Mouse (Mus musculus): ENCODE results near the gene Ccdc194.
A peak's percentile ranks its signal among the peaks of the same experiment; 100 is the strongest.

Ccdc194 gene

DNA sequence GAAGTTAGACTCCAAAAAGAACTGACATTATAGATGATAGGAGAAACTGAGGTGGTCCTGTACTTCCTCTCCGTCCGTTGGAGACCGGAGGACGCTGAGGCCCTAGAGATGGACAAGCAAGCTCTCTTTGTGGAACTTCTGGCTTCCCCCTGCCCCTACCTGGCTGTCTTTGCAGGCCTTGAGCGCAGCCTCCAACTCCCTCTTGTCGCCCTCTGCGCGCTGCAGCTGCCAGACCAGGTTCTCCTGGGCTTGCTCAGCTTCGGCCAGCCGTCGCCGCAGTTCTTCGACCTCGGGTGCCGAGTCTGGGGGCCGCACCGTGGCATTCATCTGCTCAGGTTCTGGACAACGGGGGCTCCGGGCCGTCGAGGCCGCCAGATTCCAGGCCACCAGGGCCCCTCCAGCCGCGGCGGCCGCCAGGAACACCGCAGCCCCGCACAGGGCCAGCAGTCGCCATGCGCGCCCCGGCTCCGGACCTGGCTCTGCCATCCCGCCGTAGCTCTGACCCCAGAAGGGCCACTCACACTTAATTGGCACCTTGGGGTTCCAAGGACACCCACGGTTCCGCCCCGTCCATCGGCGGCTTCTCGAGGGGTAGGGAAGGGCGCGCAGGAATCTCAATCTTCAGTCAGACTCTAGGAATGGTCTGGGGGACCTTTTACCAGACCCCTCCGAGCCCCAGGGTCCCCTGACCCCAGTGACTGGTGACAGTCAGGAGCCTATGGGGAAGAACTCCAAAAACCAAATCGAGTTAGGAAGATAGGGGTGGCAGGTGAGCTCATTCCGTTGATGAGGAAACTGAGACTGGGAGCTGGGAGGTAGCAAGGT, at the start of gene Ccdc194:
TSS of gene Ccdc194 (minus strand) at position 486 of the 825 bp plus-strand sequence.
- no peak for DNase-seq (ENCODE audit: low spot score)

DNA sequence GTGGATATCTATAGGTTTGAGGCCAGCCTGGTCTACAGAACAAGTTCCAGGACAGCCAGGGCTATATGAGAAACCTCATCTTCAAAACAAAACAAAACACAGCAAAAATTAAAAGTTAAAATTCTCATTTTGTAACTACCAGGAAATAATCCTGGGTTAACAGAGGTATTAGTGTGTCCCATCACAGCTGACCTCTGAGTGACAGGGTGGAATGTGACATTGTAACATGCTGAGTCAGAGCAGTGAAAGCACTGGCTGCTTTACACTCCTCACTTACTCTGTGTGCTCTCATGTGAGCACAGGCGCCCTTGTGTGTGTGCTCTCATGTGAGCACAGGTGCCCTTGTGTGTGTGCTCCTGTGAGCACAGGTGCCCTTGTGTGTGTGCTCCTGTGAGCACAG, 49.5 kb upstream of the Ccdc194 start:
- DNase-seq (ENCODE audit: low spot score), result no peak

DNA sequence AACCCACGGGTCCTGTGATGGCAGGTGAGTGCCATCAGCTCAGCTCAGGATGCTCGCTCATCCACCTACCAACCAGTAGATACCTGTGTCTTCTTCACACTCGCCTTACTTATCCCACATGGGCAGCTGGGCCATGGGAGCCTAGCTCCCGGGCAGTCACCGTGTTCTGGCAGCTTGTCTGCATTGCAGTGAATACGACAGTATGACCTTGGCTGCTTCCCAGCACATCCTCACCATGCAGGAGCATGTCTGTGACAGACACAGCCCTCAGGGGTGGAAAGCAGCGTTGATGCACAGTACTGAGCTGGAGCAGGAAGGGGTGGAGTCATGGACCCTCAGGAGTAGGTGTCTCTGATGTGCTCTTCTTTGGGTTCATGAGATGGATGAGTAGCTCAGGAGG, 48.9 kb upstream of the Ccdc194 start:
- DNase-seq (ENCODE audit: low spot score), result no peak

DNA sequence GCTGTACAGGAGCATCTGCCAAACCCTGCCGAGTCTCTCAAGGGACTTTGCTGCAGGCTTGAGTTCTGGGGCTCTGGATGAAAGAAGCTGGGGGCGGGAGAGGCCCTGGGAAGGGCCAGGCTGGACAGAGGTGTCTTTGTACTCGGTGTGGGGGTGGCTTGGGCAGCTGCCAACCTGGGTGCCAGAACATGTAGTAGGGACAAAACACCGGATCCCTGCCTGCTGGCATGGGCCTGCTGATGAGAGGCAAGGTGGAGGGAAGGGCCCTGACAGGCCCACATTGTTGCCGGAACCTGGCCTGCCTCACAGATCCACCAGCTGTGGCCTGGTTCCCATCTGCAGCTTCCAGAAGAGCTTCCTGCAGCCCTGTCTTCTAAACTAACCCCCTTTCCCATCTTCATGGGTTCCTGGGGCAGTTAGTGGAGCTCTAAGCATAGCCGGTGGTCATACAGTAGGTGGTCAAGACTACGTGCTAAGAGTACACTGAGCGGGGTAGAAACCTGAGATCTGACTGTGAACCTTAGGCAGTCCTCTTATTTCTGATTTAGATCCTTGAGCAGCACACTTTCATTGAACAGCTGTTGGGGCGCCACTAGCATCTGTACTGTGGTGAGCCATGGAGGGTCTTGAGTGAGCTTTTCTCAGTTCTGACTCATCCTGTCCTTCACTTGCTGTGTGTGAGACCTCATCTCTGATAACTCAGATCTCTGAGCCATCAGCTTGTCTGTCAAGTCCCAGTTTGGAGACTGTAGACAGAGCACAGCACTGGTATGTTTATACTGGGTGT, 47.5 kb upstream of the Ccdc194 start:
- peak; percentile 94 for DNase-seq (ENCODE audit: low spot score)

DNA sequence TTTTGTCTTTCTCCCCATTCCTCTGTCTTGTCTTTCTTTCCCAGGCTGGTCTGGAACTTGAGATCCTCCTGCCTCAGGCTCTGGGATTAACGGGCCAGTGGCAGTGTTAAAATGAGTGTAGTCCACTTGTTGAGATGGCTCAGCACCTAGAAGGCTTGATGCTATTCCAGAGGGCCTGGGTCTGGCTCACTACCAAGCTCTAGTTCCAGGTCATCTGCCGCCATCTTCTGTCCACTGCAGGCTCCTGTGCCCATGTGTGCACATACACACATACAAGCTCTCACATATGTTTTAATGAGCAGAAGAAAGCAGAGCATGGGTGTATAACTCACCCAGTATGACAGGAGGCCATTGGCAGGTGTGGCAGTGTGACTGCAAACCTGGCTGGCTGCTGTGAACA, 46.6 kb upstream of the Ccdc194 start:
- DNase-seq (ENCODE audit: low spot score), result no peak

DNA sequence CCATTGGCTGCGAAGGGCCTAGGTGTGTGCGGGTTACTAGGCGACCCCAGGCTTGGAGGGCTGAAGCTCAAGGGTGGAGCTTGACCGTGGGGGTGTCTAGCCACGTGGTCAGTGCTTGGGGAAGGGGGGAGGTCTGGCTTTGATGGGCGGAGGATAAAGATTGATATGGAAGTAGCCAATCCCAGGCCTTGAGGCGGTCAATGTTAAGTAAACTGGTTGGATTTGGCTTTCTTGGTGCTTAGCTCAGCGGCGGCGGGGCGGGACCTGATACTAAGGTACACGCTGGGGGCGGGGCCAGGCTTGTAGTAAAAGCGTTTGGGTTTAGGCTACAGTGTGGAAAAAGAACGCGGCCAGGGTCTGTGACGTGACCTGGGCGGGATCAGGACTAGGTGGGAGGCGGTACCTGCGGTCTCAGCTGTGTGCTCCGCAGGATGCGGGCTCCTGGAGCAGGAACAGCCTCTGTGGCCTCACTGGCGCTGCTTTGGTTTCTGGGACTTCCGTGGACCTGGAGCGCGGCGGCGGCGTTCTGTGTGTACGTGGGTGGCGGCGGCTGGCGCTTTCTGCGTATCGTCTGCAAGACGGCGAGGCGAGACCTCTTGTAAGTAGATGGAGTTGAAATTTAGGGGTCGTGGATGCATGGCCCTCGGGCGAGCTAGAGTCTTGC, 44.9 kb upstream of the Ccdc194 start:
- peak; percentile 98 for DNase-seq (ENCODE audit: low spot score)

DNA sequence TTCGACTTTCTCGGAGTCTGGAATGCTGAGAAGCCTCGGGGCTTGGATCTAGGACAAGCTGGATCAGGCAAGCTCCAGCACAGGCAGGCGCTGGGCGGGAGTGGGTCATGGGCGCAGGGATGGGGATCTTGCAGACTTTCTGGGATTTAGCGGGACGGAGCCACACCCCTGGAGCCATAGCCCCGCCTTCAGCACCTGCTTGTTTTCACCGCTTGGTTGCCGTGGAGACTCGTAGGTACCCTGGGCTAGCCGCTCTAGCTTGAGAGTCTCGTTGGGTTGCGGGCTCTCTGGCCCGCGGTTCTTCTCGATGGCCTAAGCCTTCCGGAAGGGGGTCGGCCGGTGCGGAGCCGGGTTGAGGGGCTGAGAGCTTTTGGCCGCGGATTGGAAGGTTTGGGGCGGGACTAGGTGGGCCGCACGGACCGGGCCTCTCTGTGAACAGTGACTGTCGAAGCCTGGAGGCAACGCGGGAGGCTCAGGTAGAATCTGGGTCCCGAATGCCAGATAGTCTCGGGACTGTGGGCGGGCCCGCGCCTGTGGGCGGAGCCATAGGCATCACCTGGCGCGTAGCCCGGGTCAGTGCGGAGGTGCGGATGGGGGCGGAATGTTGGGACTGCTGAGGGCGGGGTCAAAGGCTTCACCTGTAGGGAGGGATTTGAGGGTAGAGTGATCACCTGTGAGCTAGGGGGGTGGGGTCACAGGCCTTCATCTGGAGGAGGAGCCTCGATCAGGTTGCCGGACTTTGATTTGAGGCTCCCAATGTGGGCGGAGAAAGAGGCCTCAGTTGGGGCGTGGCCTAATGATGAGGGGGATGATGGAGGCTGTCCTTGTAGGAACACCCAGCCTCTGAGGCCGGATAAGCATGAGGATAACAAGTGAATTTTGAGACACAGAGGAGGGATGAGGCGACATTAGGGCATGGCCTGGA, 44.1 kb upstream of the Ccdc194 start:
- peak; percentile 93 for DNase-seq (ENCODE audit: low spot score)

DNA sequence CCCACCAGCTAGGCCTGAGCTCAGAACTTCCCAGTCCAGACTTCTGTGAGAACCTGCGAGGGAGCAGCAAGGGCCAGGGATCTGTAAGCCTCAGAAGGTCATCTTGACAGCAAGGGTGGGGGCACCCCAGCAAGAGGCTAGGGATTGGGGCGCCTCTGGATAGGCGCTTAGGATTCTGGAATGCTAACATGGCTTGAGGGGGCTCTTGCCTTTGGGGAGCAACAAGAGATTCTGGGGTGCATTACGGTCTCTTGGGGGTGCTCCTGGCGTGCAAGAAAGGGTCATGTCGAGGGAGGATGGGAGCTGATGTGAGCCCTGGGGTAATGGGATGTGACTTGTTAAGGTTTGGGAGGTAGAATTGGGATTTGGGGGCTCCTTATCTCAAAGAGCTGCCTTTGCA, 43.4 kb upstream of the Ccdc194 start:
- no peak for DNase-seq (ENCODE audit: low spot score)

DNA sequence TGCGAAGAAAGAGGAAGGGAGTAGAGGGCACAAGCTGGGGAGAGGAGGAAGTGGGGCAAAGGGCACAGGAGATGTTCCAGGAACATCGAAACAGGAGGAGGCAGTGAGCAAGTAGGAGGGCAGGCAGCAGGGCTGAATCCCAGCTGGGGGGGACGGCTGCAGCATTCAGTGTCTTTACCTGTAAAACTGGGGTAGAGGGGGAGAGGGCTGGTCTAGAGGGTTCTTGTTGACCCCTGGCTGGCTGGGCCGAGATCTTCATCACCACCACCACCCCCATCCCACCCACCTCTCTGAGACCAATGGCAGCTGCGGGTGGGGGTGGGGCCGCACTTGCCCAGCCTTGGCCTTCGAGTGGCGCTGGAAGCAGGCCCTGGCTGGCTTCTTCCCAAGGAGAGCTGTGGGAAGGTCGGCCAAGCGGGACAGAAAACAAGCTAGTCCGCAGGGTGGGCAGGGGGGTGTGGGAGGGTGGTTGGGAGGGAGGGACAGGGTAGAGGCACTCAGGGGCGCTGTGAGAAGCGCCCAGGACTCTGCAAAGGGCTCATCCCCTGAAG, 43.0 kb upstream of the Ccdc194 start, which contains the start of gene Slc27a1:
TSS of gene Slc27a1 (plus strand) at position 496 of the 551 bp plus-strand sequence.
- DNase-seq (ENCODE audit: low spot score), result peak; percentile 92

DNA sequence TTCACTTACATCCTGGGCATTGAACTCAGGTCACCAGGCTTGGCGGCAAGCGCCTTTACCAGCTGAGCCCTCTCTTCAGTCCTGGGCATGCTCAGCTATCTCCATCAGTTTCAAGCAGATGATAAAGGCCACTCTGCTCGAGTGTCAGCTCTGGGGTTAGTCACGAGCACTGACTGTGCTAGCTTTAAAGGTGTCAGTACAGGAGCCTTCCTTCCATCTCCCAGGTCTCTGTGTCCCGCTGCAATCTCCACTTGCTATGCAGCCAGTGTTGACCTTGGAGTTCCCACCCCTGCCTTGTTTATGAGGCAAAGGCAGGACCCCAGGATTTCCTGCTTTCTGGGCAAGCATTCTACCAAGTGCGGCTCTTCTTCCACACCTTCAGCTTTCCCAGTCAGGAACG, 42.1 kb upstream of the Ccdc194 start:
- no peak for DNase-seq (ENCODE audit: low spot score)

DNA sequence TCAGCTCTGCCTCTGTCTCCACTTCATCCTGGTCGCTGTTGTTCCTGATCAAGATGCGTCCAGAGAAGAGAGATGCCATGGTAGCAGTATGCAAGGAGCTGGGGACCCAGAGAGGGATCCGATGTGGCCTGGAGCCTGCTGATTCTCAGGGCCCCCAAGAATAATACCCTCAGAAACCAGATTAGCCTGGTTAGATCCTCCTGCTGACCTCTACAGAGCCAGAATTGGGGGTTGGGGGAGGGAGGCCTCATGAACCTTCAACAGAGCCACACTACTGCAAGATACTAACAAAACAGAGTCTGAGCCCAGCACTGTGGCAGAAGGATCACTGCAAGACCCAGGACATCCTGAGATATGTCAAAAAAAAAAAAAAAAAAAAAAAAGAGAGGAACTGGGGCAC, 41.0 kb upstream of the Ccdc194 start, which contains the start of gene Nxnl1:
TSS of gene Nxnl1 (minus strand) at position 101 of the 400 bp plus-strand sequence.
- DNase-seq (ENCODE audit: low spot score), result no peak

DNA sequence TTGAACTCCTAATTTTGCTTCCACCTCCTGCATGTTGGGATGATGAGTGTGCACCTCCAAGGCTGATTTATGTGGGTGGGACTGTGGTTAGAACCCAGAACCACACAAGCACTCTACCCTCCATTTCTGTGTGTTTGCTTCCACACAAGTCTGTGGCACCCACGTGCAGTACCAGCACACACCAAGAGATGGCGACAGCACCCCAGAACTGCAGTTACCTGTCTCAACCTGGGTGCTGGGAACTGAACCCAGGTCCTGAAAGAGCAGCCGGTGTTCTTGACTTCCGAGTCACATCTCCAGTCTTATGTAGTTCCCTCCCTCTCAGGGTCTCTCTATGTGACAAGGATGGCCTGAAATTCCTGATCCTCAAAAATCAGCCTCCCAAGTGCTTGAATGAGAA, 38.5 kb upstream of the Ccdc194 start:
- DNase-seq (ENCODE audit: low spot score), result no peak

DNA sequence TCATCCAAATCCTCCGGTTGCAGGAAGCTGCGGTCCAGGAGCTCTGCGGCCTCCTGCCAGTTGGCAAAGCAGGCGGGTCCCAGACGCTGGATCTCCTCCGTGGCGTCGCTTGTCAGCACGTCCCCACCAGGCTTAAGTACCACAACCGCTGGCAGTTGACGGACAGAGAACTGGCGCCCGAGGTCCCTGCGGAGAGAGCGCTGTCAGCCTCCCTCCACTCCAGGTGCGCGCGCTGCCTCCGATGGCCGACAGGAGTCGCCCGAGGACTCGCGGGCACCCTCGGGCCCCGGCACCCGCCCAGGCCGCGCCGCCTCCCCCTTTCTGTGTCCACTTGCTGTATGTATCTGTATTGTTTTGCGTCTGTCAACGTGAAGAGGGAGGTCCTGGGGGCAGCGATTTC, 37.2 kb upstream of the Ccdc194 start:
- peak; percentile 95 for DNase-seq (ENCODE audit: low spot score)

DNA sequence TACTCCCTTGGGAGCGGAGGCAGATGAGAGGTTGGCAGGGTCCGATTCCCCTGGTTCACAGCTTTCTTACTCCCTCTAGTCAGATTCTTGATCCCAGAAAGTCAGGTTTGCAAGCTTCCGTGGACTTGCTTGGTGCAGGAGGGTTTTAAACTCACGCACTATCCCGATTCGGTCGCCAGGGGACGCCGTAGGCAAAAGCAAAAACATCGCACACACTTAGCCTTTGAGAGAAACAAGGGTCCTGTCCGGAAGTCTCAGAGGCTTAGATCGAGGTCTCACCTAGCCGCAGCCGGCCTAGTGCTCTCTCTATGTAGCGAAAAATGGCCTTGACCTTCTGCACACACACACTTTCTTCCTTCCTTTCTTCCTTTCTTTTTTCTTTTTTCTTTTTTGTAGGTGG, 35.9 kb upstream of the Ccdc194 start:
- peak; percentile 79 for DNase-seq (ENCODE audit: low spot score)

DNA sequence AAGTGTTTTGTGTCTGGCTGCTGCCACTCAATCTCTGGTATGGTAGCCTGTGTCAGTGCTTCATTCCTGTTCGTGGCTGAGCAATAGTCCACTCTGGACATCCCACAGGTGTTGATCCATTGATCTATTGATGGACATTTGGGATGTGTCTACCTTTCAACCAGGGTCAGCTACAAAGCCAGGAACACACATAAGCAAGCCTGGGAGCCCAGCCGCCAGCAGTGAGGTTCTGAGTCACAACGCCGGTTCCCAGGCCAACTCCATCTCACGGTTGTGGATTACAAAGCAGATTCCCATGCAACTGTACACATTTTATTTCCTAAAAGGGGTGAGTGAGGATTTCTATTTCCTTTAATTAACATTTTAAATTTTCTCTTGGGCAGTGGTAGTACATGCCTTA, 35.3 kb upstream of the Ccdc194 start:
- no peak for DNase-seq (ENCODE audit: low spot score)

DNA sequence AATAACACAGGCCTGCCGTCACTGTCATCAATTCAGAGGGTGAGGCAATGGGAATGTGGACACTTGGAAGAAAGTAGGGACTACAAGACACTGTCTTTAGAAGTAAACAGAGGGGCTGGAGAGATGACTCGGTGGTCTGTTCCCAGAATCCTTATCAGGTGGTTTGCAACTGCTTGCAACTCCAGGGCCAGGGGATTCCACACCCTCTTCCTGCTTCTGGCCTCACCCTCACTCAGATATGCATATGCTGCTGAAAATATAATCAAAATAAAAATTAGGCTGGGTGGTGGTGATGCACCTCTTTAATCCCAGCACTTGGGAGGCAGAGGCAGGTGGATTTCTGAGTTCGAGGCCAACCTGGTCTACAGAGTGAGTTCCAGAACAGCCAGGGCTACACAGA, 34.6 kb upstream of the Ccdc194 start:
- DNase-seq (ENCODE audit: low spot score), result no peak

DNA sequence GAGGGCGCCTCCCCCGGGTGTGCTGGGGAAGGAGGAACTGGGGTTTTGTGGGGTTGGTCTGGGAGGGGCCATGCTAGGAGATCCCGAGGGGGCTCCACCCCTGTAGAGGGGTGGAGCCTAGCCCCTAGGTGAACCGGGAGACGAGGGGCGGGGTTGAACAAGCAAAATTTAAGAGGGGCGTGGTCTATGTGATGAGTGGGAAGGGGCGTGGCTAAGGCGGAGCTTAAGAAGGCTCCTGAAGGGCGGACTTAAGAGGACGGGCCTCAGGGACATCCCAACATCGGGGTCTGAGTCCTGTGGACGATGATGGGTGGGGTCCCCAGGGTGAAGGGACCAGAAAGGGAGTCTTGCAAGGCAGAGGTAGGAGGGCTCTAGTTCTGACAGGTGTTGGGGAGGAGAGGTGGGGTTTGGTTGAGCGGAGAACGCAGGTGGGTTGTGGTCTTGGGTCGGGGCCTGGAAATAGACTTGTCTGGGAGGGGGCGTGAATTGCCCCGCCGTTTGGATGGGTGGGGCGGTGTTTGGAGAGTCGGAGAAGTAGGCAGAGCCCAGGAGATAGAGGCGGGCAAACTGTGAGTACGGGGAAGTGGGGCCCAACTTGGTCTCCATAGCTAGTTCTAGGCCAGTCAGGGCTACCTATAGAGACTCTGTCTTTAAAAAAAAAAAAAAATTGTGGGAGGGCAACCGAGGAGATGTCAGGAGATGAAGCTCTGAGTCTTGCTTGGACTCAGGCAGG, 33.6 kb upstream of the Ccdc194 start:
- peak; percentile 89 for DNase-seq (ENCODE audit: low spot score)

DNA sequence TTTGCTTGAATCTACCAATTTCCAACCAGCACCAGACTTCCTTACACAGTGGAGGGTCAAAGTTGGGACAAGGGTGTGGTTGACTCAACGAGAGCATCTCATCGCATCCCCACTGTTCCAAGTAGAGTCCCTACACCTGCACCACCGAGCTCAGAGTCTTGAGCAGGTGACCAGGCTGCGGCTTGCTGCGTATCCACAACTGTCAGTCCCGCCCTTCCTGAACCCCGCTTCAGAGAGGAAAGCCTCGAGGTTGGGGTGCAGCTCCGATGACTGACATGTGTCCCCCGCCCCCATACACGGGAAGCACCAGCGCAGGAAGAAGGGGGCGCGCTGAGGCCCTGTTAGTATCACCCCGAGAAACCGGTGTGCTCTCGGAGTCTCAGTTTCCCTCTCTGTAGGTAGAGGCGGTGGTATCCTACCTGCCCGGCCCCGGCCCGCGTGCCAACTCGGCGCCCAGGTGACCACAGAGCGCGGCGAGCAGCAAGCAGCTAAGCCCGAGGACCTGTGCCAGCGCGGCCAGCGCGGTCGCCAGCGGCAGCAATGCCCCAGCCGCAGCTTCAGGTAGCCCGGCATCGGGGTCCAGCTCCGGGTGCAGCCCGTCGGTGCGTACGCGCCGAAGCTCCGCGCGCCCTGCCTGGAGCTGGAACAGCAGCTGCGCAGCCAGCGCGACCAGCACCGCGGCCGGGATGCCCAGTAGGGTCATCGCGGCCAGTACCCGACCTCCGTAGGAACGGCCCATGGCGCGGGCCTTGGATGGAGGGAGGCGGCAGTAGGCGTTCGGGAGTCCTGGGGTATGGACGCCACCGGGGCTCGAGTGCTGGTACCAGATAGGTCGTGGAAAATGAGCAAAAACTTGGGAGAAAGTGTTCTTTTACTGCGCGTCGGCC, 32.8 kb upstream of the Ccdc194 start, which contains the start of gene Tmem221:
TSS of gene Tmem221 (minus strand) at position 801 of the 887 bp plus-strand sequence.
- DNase-seq (ENCODE audit: low spot score), result no peak

DNA sequence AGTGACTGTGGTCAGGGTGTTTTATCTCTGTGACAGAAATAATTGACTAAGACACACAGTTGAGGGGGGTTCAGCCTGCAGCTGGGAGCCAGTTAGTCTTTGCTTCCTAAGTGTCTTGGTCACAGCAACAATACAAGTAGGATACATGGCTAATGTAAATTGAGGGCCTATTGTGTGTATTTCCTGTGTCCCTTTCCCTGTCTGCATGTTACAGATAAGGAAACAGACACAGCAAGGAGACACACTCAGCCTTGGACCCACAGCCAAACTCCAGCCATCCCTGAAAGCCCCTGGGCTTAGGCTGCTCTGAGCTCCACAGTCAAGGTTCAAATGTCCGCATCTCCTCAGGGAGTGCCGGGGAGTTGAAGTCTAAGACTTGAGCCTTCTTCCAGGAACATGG, 29.1 kb upstream of the Ccdc194 start:
- DNase-seq (ENCODE audit: low spot score), result no peak
